Mouse (Mus musculus): ENCODE data around the gene Fam69a.
"Not testable (repeated sequence)": the region's sequence is repeated elsewhere in the genome, so short reads cannot be mapped to it uniquely, and the experiment has no call there.

Gene Fam69a

DNA sequence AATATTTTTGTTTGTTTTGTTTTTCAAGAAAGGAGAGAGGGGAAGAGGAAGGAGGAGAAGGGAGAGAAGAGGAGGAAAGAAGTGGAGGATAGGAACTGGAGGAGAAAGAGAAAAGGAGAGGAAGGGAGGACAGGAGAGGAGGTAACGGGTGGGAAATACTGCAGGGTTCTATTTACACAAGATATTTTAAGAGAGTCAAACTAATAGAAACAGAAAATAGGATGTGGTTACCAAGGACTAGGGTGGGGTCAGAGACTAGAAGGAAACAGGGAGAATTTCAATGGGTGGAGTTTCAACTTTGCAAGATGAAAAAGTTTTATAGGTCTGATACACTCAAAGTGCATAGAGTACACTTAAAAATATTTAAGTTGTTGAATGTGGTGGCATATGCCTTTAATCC is 7.0 kb downstream of the Fam69a start:
- no peak for DNase-seq (ENCODE audit: low read depth, low spot score)

DNA sequence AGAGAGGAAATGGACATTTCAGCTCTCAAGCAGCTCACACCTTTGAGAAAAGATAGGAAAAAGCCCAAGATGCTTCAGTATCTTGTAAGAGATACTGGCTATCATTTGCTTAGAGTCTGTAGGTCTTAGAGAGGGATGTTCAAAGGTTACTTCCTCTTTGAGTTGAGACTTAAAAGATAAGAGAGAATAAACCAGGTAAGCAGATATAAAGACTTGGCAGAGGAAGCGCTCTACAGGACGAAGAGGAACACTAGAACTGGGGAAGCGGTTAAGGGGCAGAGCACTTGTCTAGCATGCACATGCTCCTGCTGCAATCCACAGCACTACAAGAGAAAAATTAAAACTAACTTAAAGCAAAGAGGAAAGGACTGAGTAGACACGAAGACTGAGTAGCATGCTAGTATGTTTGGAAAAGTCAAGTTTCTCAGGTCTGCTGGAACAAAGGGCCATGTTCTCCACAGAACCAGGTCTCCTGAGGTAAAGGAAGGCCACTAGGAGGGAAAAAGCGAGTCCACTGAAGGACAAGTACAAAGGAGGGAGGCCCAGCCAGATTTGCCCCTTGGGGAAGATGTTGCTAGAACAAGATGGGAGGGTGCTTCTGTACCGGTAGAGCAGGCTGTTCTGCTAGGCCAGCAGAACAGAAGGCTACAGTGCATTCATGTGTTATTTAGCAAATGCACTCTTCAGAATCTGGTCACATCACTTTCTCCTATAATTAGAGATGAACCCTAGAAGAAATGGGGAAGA is 8.4 kb downstream of the Fam69a start:
- no peak for DNase-seq (ENCODE audit: low read depth, low spot score)

DNA sequence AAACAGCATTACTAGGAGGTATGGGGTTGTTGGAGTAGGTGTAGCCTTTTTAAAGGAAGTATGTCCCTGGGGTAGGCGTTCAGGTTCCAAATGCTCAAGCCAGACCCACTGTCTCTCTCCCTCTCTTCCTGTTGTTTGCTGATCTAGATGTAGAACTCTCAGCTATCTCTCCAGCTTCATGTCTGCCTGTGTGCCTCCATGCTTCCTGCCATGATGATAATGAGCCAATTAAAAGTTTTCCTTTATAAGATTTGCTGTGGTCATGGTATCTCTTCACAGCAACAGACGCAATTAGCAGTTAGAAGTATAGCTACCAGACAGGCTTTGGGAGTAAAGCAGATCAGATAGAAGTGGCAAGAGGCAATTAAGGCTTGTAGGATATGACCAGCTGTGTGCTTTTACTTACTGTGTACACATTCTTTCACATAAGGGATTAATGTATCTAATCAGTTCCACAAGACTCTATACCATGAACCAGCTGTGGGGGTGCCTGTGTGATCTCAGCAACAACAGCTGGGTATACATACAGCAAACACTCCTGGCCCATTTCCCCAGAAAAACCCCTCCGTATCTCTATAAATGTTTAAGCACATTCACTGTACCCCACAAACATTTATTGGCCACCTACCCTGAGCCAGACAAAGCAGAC is 9.1 kb downstream of the Fam69a start:
- DNase-seq (ENCODE audit: low read depth, low spot score): no peak

DNA sequence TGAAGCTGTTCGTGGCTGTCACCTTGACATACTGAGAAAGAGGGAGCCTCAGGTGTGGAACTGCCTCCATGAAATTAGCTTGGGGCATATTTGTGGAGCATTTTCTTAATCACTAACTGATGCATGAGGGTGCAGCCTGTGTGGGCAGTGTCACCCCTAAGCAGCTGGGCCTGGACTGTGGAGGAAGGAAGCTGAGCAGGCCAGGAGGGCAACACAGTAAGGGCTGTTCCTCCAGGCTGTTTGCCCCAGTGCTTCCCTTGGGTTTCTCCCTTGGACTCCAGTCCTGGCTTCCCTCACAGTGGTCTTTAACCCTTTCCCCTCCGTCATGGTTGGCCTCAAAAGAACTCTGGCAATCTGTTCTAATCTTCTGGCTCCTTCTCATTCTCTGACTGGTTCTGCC is 13.6 kb downstream of the Fam69a start:
- DNase-seq (ENCODE audit: low read depth, low spot score): no peak

DNA sequence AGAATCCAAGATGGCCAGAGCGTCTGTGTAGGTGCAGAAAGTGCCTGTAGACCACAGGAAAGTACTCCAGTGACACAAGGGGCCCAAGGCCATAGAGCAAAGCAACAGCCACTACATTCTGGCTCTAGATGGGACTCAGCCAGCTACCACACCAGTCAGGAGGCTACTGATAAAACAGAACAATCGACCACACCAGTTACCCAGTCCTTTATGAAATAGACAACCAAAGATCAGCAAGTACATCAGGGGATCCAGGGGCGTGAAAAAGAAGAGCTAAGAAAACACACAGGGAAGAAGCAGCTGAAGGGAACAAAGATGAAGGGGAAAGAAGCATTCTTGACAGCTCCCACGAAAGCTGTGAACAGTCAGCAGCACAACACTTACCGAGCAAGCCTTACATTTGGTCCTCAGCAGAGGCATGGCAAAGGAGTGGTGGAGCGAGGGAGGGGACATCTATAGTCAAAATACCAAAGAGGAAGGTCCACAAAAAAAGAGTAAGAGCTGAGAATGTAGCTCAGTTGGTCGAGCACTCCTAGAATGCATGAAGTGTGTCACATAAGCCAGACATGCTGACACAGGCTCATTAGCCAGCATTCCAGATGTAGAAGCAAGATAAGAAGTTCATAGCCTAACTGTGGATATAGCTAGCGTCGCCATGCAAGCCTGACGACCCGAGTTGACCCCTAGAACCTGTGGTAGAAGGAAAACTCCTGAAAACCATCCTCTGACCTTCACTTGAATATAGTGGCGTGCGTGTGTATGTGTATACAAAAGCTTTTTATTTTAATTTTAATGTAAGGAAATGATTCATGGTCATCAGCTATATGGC is 14.2 kb downstream of the Fam69a start:
- DNase-seq (ENCODE audit: low read depth, low spot score): no peak

DNA sequence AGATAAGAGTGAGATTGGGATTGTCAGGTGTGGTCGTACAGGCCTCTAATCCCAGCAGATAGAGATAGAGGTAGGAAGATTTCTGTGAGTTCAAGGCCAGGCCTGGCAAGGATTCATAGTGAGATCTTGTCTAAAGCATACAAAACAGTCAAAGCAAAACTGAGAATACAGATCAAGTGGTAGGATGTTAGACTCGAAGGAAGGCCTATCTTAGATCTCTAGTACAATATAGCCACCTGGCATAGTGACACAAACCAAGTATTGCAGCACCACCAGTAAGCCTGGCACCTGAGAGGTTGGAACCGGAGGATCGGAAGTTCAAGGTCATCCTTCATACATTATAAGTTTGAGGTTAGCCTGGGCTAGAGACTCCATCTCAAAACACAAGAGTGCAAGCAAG is 15.8 kb downstream of the Fam69a start:
- no peak for DNase-seq (ENCODE audit: low read depth, low spot score)

DNA sequence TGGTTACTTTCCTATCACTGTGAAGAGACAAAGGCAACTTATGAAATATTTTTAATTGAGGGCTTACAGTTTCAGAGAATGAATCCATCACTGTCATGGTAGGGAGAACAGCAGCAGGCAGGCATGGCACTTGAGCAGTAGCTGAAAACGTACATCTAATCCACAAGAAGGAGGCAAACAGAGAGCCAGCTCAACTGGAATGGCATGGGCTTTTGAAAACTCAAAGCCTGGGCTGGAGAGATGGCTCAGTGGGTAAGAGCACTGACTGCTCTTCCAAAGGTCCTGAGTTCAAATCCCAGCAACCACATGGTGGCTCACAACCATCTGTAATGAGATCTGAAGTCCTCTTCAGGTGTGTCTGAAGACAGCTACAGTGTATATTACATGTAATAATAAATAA is 17.1 kb downstream of the Fam69a start:
- not testable (repeated sequence) for DNase-seq (ENCODE audit: low read depth, low spot score)

DNA sequence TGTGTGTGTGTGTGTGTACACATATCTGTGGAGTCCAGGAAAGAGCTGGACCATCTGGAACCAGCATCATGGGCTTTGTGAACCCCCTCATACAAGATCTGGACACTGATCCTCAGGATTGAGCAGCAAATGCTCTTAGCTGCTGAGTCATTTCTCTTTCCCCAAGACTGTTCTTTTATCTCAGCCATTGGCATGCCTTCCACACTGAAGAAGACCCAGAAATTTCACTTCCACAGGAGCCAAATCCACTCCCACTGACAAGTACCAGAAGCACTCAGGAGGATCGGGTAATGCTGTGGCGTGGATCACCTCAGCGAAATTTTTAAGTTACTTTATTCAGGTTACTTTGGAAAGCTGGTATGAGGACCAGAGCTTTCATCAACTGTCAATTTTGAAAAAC is 18.8 kb downstream of the Fam69a start:
- no peak for DNase-seq (ENCODE audit: low read depth, low spot score)

DNA sequence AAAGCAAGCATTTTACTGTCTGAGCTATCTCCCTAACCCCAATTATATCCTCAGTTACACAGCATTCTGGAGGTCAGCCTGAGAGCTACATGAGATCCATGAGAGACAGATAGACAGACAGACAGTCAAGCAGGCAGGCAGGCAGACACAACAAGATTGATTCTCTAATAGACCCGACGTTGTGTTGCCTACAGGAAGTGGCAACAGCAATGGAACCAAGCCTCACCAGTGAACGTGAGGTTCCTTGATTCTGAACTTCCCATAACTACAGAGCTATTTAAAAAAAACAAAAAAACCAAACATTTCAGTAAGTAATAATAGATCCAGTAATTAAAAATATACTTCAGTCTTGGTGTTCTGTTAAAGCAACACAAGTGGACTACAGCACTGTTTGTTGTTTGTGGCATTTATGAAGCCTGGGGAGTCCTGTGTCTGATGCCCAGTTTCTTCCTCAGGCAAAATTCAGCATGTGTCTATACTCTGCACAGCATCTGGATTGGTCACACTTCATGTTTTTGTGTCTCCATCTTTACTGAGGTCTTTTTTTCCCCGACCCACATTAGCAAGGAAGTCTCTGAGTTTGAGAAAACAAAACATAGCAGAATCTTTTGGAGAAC is 19.9 kb downstream of the Fam69a start:
- no peak for DNase-seq (ENCODE audit: low read depth, low spot score)

DNA sequence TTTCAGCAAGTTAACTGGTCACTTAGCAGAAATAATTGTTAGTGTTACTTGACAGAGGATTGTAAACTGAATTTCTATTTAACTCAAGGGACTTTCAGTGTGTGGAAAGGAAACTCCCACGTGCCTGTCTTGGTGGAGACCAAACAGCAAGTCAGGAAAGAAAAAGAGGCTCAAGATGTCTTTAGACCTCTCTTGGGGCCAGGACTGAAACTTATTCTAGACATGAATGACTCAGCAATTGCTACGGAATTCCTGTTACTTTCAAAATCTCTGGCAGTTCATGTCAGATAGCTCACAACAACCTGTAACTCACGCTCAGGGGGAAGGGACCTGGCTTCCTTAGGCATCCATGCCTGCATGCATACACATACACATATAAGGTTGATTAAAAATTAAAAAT is 20.7 kb downstream of the Fam69a start:
- DNase-seq (ENCODE audit: low read depth, low spot score): no peak

DNA sequence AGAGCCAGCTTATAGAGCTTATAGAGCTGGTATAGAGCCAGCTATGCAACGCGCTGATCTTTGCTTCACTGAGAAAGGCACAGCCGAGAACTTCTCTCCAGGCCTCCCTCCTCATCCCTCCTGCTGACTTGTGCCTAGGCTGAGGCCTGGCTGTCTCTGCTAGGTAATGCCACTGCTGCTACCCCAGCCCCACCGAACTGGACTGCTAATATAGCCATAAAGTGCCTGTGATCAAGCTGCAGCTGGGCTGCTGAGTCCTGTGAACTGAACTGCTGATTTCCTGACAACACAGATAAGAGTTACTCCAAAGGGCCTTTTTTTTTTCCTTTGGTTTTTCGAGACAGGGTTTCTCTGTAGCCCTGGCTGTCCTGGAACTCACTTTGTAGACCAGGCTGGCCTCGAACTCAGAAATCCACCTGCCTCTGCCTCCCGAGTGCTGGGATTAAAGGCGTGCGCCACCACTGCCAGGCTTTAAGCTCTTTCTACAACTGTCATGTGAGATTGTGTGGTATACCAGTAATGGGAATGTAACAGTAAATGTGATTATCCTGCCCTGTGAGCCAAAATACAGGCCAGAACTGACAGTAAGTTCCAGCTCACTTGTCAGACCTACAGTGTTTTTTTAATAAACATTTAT is 21.4 kb downstream of the Fam69a start:
- no peak for DNase-seq (ENCODE audit: low read depth, low spot score)

DNA sequence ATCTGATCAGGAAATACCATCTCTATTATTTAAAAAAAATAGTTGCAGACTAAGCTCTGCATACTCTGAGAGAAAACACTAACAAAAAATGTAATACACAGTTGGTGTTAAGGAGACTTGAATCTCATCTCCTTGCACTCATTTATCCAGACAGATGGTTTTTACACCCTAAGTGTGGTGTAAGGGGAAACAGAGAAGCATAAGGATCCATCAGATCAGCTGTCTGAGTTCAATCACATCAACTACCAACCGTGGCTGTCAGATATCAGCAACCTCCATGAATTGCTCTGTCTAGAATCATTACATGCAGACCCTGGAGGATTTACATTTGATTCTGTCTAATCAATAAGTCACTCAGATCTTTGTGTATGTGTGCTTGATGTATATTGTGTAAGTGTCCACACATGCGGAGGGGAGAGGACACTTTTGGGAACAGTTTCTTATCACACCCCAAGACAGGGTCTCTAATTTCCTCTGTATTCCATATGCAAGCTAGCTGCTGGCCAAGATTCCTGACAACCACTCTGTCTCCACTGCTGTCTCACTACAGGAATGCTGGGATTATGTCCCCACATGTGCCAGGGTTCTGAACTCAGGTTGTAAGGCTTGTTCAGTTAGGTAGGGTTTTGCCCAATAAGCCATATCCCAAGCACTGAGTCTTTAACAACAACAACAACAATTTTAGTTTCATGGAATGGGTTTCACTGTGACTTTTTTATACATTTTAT is 22.7 kb downstream of the Fam69a start:
- no peak for DNase-seq (ENCODE audit: low read depth, low spot score)

DNA sequence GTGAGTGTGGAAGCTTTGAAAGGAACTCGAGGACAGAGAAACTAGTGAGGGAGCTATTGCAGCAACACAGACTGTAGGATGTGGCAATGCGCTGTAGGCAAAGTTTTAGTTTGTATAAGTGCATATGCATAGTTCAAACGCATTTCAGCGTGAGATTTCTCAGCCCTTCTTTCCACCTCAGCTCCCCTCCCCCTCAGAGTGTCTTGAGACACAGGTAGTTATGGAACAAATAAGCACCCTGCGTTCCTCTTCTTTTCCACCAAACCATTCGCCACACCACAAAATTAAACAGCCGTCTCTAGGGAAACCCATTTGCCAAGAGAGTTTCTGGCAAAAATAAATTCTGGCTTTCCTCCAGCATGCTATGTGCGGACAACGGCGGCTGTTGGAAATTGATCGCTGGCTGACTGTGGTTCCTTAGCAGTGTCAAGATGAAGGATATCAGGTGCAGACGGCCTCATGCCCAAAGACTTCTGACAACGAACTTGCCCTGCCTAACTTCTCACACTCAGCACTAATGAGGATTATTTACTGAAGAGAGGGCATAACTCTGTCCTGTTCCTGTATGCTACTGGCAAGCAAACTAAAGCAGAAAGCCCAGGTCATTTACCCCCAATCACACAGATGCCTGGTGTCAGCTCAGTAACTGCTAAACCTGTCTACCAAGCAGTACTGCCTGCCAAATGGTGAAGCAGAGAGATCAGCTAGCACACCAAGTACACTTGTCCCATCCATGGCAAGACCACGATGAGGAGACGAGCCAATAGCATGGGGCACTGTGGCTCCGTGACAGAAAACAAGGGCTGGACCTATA is 25.2 kb downstream of the Fam69a start:
- no peak for DNase-seq (ENCODE audit: low read depth, low spot score)

DNA sequence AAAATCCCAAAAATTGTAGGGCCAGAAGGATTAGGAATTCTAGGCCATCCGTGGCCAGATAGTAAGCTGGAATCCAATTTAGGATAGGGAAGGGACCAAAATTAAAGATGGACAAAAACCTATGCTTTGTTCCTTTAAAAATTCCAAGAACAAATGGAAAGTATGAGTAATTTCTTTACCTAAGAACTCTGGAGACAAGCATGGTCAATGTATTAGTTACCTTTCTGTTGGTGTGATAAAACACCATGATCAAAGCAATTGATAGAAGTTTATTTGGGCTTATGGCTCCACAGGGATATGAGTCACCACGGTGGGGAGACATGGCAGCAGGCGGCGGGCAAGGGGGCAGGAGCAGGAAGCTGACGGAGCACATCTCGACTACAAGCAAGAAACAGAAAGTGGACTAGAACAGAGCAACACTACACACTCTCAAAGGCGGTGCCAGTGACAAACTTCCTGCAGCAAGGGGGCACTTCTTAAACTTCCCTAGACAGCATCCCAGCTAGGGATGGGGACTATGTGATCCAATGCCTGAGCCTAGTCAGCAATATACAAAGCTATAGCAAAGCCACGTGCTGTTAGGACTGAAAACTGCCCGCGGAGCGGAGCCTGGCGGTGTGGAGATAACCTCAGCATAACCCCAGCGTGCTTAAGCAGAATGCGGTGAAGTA is 26.2 kb downstream of the Fam69a start:
- DNase-seq (ENCODE audit: low read depth, low spot score): no peak

DNA sequence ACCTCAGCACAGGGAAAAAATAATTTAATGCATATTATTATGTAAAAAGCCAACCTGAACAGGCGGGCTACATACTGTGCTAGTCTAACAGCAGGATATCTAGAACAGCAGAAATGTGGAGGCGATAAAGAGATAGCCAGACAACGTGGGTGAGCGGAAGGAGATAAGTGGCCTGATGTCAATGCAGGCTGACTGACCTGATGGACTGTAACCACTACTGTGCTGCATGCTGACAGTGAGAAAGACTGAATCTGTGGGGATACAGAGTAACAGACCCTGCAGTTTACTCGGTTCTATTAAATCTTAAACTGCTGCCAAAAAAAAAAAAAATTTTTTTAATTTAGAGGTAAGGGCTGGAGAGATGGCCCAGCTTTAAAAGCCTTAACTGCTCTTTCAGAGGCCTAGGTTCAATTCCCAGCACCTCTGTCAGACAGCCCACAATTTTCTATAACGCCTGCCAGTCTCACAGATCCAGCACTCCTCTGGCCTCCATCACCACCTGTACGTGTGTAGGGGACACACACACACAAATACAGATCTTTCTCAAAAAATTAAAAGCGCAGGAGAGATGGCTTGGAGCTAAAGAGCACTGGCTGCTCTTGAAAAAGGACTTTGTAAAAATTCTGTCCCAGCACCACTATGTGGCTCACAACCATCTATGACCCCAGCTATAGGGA is 27.1 kb downstream of the Fam69a start:
- DNase-seq (ENCODE audit: low read depth, low spot score): no peak

DNA sequence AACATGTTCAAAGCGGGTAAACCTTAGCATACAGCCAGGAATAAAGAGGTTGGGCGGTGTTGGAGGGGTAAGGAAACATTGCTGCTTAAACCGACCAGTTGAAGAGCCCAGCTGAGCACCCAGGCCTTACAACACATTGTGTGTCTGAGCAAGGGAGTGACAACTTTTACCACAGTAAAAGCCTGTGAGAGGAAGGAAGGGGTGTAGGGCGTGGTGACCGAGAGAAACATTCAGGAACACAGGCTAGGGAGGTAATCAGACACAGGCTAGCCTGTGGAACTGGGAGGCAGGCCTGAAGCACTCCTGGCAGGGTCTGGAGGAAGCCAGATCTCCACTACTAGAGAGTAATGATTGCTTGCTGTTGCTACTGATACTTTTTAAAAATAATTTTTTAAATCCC is 36.2 kb downstream of the Fam69a start:
- DNase-seq (ENCODE audit: low read depth, low spot score): no peak

DNA sequence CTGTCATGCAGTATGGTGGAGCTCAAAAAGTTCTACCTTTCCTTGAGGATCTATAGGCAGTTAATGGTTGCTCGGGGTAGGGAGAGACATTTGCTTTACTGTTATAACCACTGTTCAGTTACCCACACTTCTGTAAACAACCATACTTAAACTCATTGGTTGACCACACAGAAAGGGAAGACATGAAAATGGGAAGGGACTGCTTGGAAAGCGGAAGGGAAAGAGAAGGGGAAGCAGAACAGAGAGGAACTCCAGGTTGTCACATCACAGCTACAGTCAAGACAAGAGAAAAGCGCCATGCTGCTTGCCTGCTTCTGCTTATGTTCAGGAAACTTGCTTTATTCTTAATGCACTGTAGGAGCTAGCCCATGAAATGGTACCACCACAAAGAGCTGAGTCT is 37.3 kb downstream of the Fam69a start:
- DNase-seq (ENCODE audit: low read depth, low spot score): no peak

DNA sequence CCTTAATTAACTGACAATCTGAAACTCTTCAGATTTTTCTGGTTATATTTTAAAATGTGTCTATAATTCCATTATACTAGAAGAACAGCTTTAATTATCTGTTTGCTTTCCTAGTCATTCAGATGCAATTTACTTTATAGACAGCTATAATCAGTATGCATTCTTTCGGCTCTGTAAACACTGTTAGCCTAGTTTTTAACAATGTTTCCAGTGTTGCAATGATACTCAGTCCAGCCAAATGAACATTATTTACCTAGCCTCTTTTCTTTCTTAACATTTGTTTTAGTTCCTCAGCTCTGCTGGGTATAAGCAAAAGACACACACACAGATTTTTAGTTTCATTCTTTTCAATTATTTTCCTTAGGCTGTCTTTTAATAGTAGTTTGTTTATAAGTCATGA is 38.0 kb downstream of the Fam69a start:
- DNase-seq (ENCODE audit: low read depth, low spot score): no peak

DNA sequence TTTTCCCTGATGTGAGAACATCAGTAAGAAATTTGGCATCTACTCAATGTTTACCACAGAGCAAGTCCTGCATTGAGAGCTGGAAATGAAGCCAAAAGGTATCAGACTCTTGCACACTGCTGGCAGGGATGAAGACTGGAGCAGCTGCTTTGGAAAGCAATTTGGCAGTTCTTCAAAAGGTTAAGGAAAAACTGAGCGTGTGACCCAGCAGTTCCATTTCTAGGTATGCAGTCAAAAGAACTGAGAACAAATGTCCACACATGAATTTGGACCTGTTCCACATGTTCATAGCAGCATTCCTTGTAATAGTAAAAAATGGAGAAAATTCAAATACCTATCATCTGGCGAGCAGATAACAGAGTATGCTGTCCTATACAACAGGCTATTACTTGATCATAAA is 39.3 kb downstream of the Fam69a start:
- no peak for DNase-seq (ENCODE audit: low read depth, low spot score)
